ENCODE assay signal across 29 mouse cellular contexts in the genomic region with DNA sequence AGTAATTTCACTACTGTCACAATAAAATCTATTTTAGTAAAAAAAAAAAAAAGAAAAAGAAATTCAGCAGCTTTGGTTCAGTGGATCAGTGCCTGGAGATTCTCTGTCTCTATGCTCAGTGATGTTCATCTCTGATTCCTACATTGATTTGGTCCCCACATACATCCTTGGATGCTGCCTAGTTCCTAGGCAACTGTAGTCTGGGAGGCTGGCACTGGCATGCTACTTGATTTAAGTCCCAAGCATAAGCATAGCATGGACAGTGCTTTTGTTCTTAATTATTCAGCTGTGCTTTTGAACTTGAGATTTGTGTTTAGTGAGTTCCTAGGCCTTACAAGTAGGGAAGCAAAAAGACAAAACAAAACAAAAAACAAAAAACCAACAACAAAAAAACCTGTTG.
DNase-seq lines count a peak whose midpoint lies in the region; ATAC-seq and TF ChIP-seq lines count a peak whose summit lies in the region.
"Had no signal": no experiment of that assay in that cellular context is flagged by ENCODE, and none has a peak within 500 bp of the region (broad histone marks: within the 10 kb centered on the region; RNA-seq: fewer than 3 reads in every experiment).

No protein-coding gene starts in this region.

- no peak overlapping the region for H3K9ac ChIP-seq in forebrain, embryonic 12.5 days
- no peak overlapping the region for H3K9ac ChIP-seq in forebrain, embryonic 15.5 days (replicated peaks)
- no peak overlapping the region for H3K9ac ChIP-seq in neural tube, embryonic 12.5 days
- H3K9ac ChIP-seq in hindbrain, embryonic 13.5 days: no peak overlapping the region
- H3K9ac ChIP-seq in midbrain, postnatal 0 days (replicated peaks; ENCODE audit: low read length, poor library complexity, severe bottlenecking): no peak overlapping the region
- H3K9ac ChIP-seq: embryonic facial prominence, embryonic 12.5 days; heart, embryonic 13.5 days; limb, embryonic 13.5 days; liver, embryonic 13.5 days; lung, embryonic 15.5 days; neural tube, embryonic 13.5 days; stomach, embryonic 15.5 days had no signal

- no peak for DNase-seq in neural tube, embryonic 10.5 days (ENCODE audit: extremely low spot score, low spot score)
- DNase-seq in midbrain, postnatal 0 days (ENCODE audit: low spot score): peak; percentile 6
- DNase-seq in layer of hippocampus, postnatal 10 days (ENCODE audit: low spot score in 2 of 2): no peak
- no peak for DNase-seq in adrenal gland, adult 2 months
- DNase-seq: adrenal gland, postnatal 36 days; cerebellum, adult 2 months; gastrocnemius, postnatal 14 days; heart, adult 18-20 months; kidney, adult 9 months; kidney, postnatal 25 days; liver, embryonic 13.5 days; lung, postnatal 4 days; right cerebral cortex, postnatal 14 days; thymus, adult 18-20 months; thymus, postnatal 4 days had no signal

- no peak overlapping the region for H3K4me3 ChIP-seq in forebrain, embryonic 12.5 days (replicated peaks)
- H3K4me3 ChIP-seq in forebrain, embryonic 15.5 days: no peak overlapping the region
- H3K4me3 ChIP-seq in neural tube, embryonic 12.5 days: no peak overlapping the region
- no peak overlapping the region for H3K4me3 ChIP-seq in hindbrain, embryonic 13.5 days
- H3K4me3 ChIP-seq in midbrain, postnatal 0 days (ENCODE audit: low read depth, low read length): no peak overlapping the region
- H3K4me3 ChIP-seq: embryonic facial prominence, embryonic 12.5 days; erythroblast, embryonic 14.5 days; heart, embryonic 13.5 days; limb, embryonic 13.5 days; liver, embryonic 13.5 days; lung, embryonic 15.5 days; neural tube, embryonic 13.5 days; stomach, embryonic 15.5 days had no signal

- no peak overlapping the region for H3K4me2 ChIP-seq in forebrain, embryonic 12.5 days
- H3K4me2 ChIP-seq in forebrain, embryonic 15.5 days (replicated peaks): no peak overlapping the region
- no peak overlapping the region for H3K4me2 ChIP-seq in neural tube, embryonic 12.5 days (replicated peaks)
- H3K4me2 ChIP-seq in hindbrain, embryonic 13.5 days: no peak overlapping the region
- no peak overlapping the region for H3K4me2 ChIP-seq in midbrain, postnatal 0 days (ENCODE audit: low read depth, low read length, poor library complexity, severe bottlenecking)
- H3K4me2 ChIP-seq: embryonic facial prominence, embryonic 12.5 days; heart, embryonic 13.5 days; limb, embryonic 13.5 days; liver, embryonic 13.5 days; lung, embryonic 15.5 days; neural tube, embryonic 13.5 days; stomach, embryonic 15.5 days had no signal

- H3K27ac ChIP-seq in forebrain, embryonic 12.5 days: no peak overlapping the region
- H3K27ac ChIP-seq in forebrain, embryonic 15.5 days (replicated peaks): no peak overlapping the region
- H3K27ac ChIP-seq in neural tube, embryonic 12.5 days: no peak overlapping the region
- H3K27ac ChIP-seq in hindbrain, embryonic 13.5 days: no peak overlapping the region
- no peak overlapping the region for H3K27ac ChIP-seq in midbrain, postnatal 0 days (ENCODE audit: low read depth, low read length)
- H3K27ac ChIP-seq: embryonic facial prominence, embryonic 12.5 days; heart, embryonic 13.5 days; limb, embryonic 13.5 days; liver, embryonic 13.5 days; lung, embryonic 15.5 days; neural tube, embryonic 13.5 days; stomach, embryonic 15.5 days had no signal

- no peaks in the 10 kb centered on the region for H3K4me1 ChIP-seq in forebrain, embryonic 12.5 days
- H3K4me1 ChIP-seq in forebrain, embryonic 15.5 days: 0 out of 2 replicates have a peak, but pooled peaks cover 2% of the 10 kb centered on the region
- H3K4me1 ChIP-seq in neural tube, embryonic 12.5 days: no peaks in the 10 kb centered on the region
- H3K4me1 ChIP-seq in hindbrain, embryonic 13.5 days (replicated peaks): no peaks in the 10 kb centered on the region
- no peaks in the 10 kb centered on the region for H3K4me1 ChIP-seq in midbrain, postnatal 0 days (ENCODE audit: insufficient read depth, low read length)
- H3K4me1 ChIP-seq: embryonic facial prominence, embryonic 12.5 days; heart, embryonic 13.5 days; liver, embryonic 13.5 days; lung, embryonic 15.5 days; neural tube, embryonic 13.5 days; stomach, embryonic 15.5 days had no signal

- no peaks in the 10 kb centered on the region for H3K36me3 ChIP-seq in forebrain, embryonic 12.5 days (replicated peaks)
- H3K36me3 ChIP-seq in forebrain, embryonic 15.5 days: no peaks in the 10 kb centered on the region
- H3K36me3 ChIP-seq in neural tube, embryonic 12.5 days: no peaks in the 10 kb centered on the region
- no peaks in the 10 kb centered on the region for H3K36me3 ChIP-seq in hindbrain, embryonic 13.5 days
- H3K36me3 ChIP-seq in midbrain, postnatal 0 days (ENCODE audit: insufficient read depth, low read length): no peaks in the 10 kb centered on the region
- H3K36me3 ChIP-seq: embryonic facial prominence, embryonic 12.5 days; G1E; heart, embryonic 13.5 days; limb, embryonic 13.5 days; liver, embryonic 13.5 days; lung, embryonic 15.5 days; neural tube, embryonic 13.5 days; stomach, embryonic 15.5 days had no signal

- H3K9me3 ChIP-seq in forebrain, embryonic 12.5 days: no peaks in the 10 kb centered on the region
- no peaks in the 10 kb centered on the region for H3K9me3 ChIP-seq in forebrain, embryonic 15.5 days
- no peaks in the 10 kb centered on the region for H3K9me3 ChIP-seq in neural tube, embryonic 12.5 days
- no peaks in the 10 kb centered on the region for H3K9me3 ChIP-seq in hindbrain, embryonic 13.5 days
- H3K9me3 ChIP-seq in midbrain, postnatal 0 days (ENCODE audit: low read length): no peaks in the 10 kb centered on the region
- H3K9me3 ChIP-seq: embryonic facial prominence, embryonic 12.5 days; G1E; heart, embryonic 13.5 days; limb, embryonic 13.5 days; liver, embryonic 13.5 days; lung, embryonic 15.5 days; neural tube, embryonic 13.5 days; stomach, embryonic 15.5 days had no signal

- no peaks in the 10 kb centered on the region for H3K27me3 ChIP-seq in forebrain, embryonic 12.5 days
- H3K27me3 ChIP-seq in forebrain, embryonic 15.5 days: no peaks in the 10 kb centered on the region
- H3K27me3 ChIP-seq in neural tube, embryonic 12.5 days (replicated peaks): no peaks in the 10 kb centered on the region
- H3K27me3 ChIP-seq in hindbrain, embryonic 13.5 days: no peaks in the 10 kb centered on the region
- H3K27me3 ChIP-seq in midbrain, postnatal 0 days (ENCODE audit: insufficient read depth, low read length): no peaks in the 10 kb centered on the region
- H3K27me3 ChIP-seq: embryonic facial prominence, embryonic 12.5 days; limb, embryonic 13.5 days; liver, embryonic 13.5 days; lung, embryonic 15.5 days; stomach, embryonic 15.5 days had no signal

- peak; percentile 67; the same call in 1 of the 2 replicates for ATAC-seq in forebrain, embryonic 12.5 days (ENCODE audit: low FRiP score)
- no peak for ATAC-seq in forebrain, embryonic 15.5 days (replicated peaks)
- peak; percentile 72 for ATAC-seq in neural tube, embryonic 12.5 days (ENCODE audit: low FRiP score, low read depth)
- ATAC-seq in hindbrain, embryonic 13.5 days (ENCODE audit: low FRiP score): peak; percentile 57; the same call in 1 of the 2 replicates
- ATAC-seq in midbrain, postnatal 0 days (ENCODE audit: low FRiP score): no peak
- ATAC-seq: activated CD4-positive, CD25-positive, alpha-beta regulatory T cell, adult 4 months; inflammation-experienced regulatory T-cells, adult 6 months had no signal

- TF ChIP-seq CTCF in midbrain, postnatal 0 days (IDR thresholded peaks at IDR 0.05): no peak

Comparison
In these comparisons a context has a peak if more than half of its experiments do, and no peak if none do; other contexts are left out.
1. ATAC-seq: peak in forebrain, embryonic 12.5 days (single experiment), neural tube, embryonic 12.5 days (single experiment) and hindbrain, embryonic 13.5 days (single experiment); none in forebrain, embryonic 15.5 days (single experiment) and midbrain, postnatal 0 days (single experiment).